ENCODE assay signal across 12 mouse cellular contexts in the genomic region with DNA sequence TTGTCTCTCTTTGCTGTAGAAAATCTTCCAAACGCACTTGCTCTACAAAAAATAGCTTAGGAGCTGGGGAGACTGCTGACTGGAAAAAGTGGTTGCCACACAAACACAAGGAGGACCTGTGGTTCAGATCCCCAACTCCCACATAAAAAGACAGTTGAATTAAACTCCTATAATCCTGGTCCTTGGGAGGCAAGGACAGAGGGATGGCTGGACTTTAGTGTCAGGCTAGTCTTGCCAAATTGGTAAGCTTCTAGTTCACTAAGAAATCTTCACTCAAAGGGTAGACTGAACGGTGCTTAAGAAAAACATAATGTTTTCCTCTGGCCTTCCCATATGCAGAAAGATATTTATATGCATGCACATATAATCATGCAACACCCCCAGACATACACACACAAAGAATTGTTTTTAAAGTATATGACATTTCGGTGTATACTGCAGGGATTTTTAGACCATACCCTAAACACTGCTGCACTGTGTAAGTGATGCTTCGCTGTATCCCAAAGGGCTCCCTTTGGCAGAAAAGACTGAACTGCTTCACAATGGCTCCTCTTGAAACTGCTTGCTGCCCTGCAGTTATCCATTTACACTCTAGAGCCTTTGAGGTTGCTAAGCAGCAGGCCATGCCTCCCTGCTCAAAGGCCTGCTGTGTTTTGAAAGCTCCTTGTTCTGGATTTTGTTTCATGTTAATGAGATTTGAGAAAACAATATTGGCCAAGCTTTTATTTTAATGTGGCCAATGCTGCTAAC.
A peak's percentile ranks its signal among the peaks of the same experiment; 100 is the strongest.
DNase-seq lines count a peak whose midpoint lies in the region; ATAC-seq lines count a peak whose summit lies in the region.
"Had no signal": no experiment of that assay in that cellular context is flagged by ENCODE, and none has a peak within 500 bp of the region (broad histone marks: within the 10 kb centered on the region; RNA-seq: fewer than 3 reads in every experiment).

No protein-coding gene starts in this region.

- H3K4me3 ChIP-seq in hindbrain, embryonic 13.5 days = no peak overlapping the region
- H3K4me3 ChIP-seq in neural tube, embryonic 12.5 days = no peak overlapping the region
- H3K4me3 ChIP-seq: erythroblast, embryonic 14.5 days had no signal

- WGBS in hindbrain, embryonic 13.5 days = 33% methylated on average over 4 of the region's 4 CpGs
- WGBS in neural tube, embryonic 12.5 days = 55% methylated on average over 4 of the region's 4 CpGs

- H3K27ac ChIP-seq in hindbrain, embryonic 13.5 days = peak overlapping the region; percentile 66
- no peak overlapping the region for H3K27ac ChIP-seq in neural tube, embryonic 12.5 days

- intact Hi-C loops in left cerebral cortex, postnatal 4 days (cut with DNase I) = no loop called here

- no peaks in the 10 kb centered on the region for H3K36me3 ChIP-seq in hindbrain, embryonic 13.5 days
- no peaks in the 10 kb centered on the region for H3K36me3 ChIP-seq in neural tube, embryonic 12.5 days

- H3K4me2 ChIP-seq in hindbrain, embryonic 13.5 days = no peak overlapping the region
- H3K4me2 ChIP-seq in neural tube, embryonic 12.5 days (replicated peaks) = no peak overlapping the region

- H3K4me1 ChIP-seq in hindbrain, embryonic 13.5 days (replicated peaks) = peaks cover 9% of the 10 kb centered on the region; the same call in 1 of the 2 replicates
- no peaks in the 10 kb centered on the region for H3K4me1 ChIP-seq in neural tube, embryonic 12.5 days

- H3K9ac ChIP-seq in hindbrain, embryonic 13.5 days = no peak overlapping the region
- no peak overlapping the region for H3K9ac ChIP-seq in neural tube, embryonic 12.5 days

- peak; percentile 94 for ATAC-seq in hindbrain, embryonic 13.5 days (ENCODE audit: low FRiP score)
- peak; percentile 93 for ATAC-seq in neural tube, embryonic 12.5 days (ENCODE audit: low FRiP score, low read depth)
- no peak for ATAC-seq in monocyte, adult 5-6 weeks (replicated peaks; ENCODE audit: insufficient number of reproducible peaks, low FRiP score, low TSS enrichment, poor library complexity, severe bottlenecking)

- peak; percentile 11 for DNase-seq in left cerebral cortex, postnatal 4 days
- no peak for DNase-seq in left cerebral cortex, adult 11 months (ENCODE audit: low spot score)
- DNase-seq in embryo, embryonic 9.5 days (ENCODE audit: extremely low spot score) = peak; percentile 6
- no peak for DNase-seq in liver
- DNase-seq: cerebellum, adult 18-20 months; heart, postnatal 4 days; lung, adult 2 months; thymus, postnatal 25 days had no signal

- H3K27me3 ChIP-seq in hindbrain, embryonic 13.5 days = no peaks in the 10 kb centered on the region
- H3K27me3 ChIP-seq in neural tube, embryonic 12.5 days (replicated peaks) = no peaks in the 10 kb centered on the region

- H3K9me3 ChIP-seq in hindbrain, embryonic 13.5 days = no peaks in the 10 kb centered on the region
- H3K9me3 ChIP-seq in neural tube, embryonic 12.5 days = no peaks in the 10 kb centered on the region

Comparison
In these comparisons a context has a peak if more than half of its experiments do, and no peak if none do; other contexts are left out.
1. DNase-seq: peak in left cerebral cortex, postnatal 4 days (single experiment) and embryo, embryonic 9.5 days (single experiment); none in left cerebral cortex, adult 11 months (single experiment) and liver (single experiment).